Mouse (Mus musculus): ENCODE measurements around the gene Atp6v0a4. TPM values are rescaled to one million over a fixed set of nuclear protein-coding genes. Genes with fewer than 3 reads are reported as not detected.

Gene Atp6v0a4
- polyA plus RNA-seq, 1 experiment = 0.01 TPM

- TF ChIP-seq MYOG (IDR thresholded peaks at IDR 0.05; ENCODE audit: control insufficient read depth in 1 of 3, insufficient read depth in 1 of 3, insufficient read length in 2 of 3, low read depth in 2 of 3) = no peak
- no peak for TF ChIP-seq SRF (IDR thresholded peaks at IDR 0.05; ENCODE audit: control insufficient read depth, insufficient read length, low read depth)
- TF ChIP-seq MYOD1 (IDR thresholded peaks at IDR 0.05; ENCODE audit: control insufficient read depth in 1 of 3, insufficient read length in 2 of 3, low read depth in 2 of 3) = no peak
- TF ChIP-seq POLR2AphosphoS2 (IDR thresholded peaks at IDR 0.05; ENCODE audit: insufficient read length, low read depth) = no peak
- no peak for TF ChIP-seq REST (IDR thresholded peaks at IDR 0.05; ENCODE audit: insufficient read depth, insufficient read length)
- TF ChIP-seq USF1 (IDR thresholded peaks at IDR 0.05; ENCODE audit: low read depth) = no peak
- no peak for TF ChIP-seq POLR2A (IDR thresholded peaks at IDR 0.05; ENCODE audit: insufficient read length, low read depth)
- no peak for TF ChIP-seq TCF12 (IDR thresholded peaks at IDR 0.05; ENCODE audit: insufficient read depth, poor library complexity, severe bottlenecking)
- no peak for TF ChIP-seq TCF3 (IDR thresholded peaks at IDR 0.05; ENCODE audit: insufficient read length, low read depth)
- Histone ChIP-seq H3K36me3 (ENCODE audit: control insufficient read depth, insufficient read depth) (no peaks in the 10 kb centered on the region), H3ac (ENCODE audit: control insufficient read depth, insufficient read length) (no peak overlapping the region), H3K79me2 (ENCODE audit: control insufficient read depth, insufficient read depth) (no peaks in the 10 kb centered on the region), H3K4me2 (ENCODE audit: low read depth) (no peak overlapping the region), H3K27me3 (ENCODE audit: control insufficient read depth, insufficient read depth, insufficient read length) (no peaks in the 10 kb centered on the region), H3K4me3 (no peak overlapping the region)
These were observed 35.7 kb upstream of the Atp6v0a4 start for GRCm38 (mm10) chr6:38160102-38160501.

- Histone ChIP-seq H3K4me2 (ENCODE audit: low read depth) (no peak overlapping the region), H3K27me3 (ENCODE audit: control insufficient read depth, insufficient read depth, insufficient read length) (no peaks in the 10 kb centered on the region), H3ac (ENCODE audit: control insufficient read depth, insufficient read length) (no peak overlapping the region), H3K79me2 (ENCODE audit: control insufficient read depth, insufficient read depth) (no peaks in the 10 kb centered on the region), H3K36me3 (ENCODE audit: control insufficient read depth, insufficient read depth) (no peaks in the 10 kb centered on the region), H3K4me3 (no peak overlapping the region)
- no peak for TF ChIP-seq REST (IDR thresholded peaks at IDR 0.05; ENCODE audit: insufficient read depth, insufficient read length)
- no peak for TF ChIP-seq POLR2AphosphoS2 (IDR thresholded peaks at IDR 0.05; ENCODE audit: insufficient read length, low read depth)
- TF ChIP-seq SRF (IDR thresholded peaks at IDR 0.05; ENCODE audit: control insufficient read depth, insufficient read length, low read depth) = no peak
- TF ChIP-seq MYOD1 (IDR thresholded peaks at IDR 0.05; ENCODE audit: control insufficient read depth in 1 of 3, insufficient read length in 2 of 3, low read depth in 2 of 3) = no peak
These were observed 35.2 kb upstream of the Atp6v0a4 start for GRCm38 (mm10) chr6:38159576-38159975.

DNA sequence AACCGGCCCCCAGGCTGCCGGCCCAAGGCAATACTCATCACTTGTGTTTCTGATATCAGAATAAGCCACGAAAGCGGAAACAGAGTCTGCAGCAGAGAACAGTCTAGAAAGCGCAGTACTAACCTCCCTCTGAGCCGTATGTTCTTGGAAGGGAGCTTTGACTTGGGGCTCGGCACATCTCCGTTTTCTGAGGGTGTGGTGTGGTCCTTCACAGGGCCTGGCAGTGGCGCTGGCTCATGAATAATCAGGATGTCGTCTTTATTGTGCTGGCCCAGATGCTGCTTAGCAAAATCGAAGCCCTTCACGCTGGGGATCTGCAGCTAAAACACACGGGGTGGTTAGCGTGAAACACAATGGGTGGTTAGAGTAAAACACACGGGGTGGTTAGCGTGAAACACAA is 33.5 kb upstream of the Atp6v0a4 start:
- Histone ChIP-seq H3K27me3 (ENCODE audit: control insufficient read depth, insufficient read depth, insufficient read length) (no peaks in the 10 kb centered on the region), H3K36me3 (ENCODE audit: control insufficient read depth, insufficient read depth) (no peaks in the 10 kb centered on the region), H3K4me3 (no peak overlapping the region), H3K79me2 (ENCODE audit: control insufficient read depth, insufficient read depth) (no peaks in the 10 kb centered on the region), H3ac (ENCODE audit: control insufficient read depth, insufficient read length) (no peak overlapping the region), H3K4me2 (ENCODE audit: low read depth) (no peak overlapping the region)
- TF ChIP-seq MYOD1 (IDR thresholded peaks at IDR 0.05; ENCODE audit: control insufficient read depth in 1 of 3, insufficient read length in 2 of 3, low read depth in 2 of 3) (no peak), MYOG (IDR thresholded peaks at IDR 0.05; ENCODE audit: control insufficient read depth in 1 of 3, insufficient read depth in 1 of 3, insufficient read length in 2 of 3, low read depth in 2 of 3) (no peak), TCF12 (IDR thresholded peaks at IDR 0.05; ENCODE audit: insufficient read depth, poor library complexity, severe bottlenecking) (no peak), POLR2AphosphoS2 (IDR thresholded peaks at IDR 0.05; ENCODE audit: insufficient read length, low read depth) (no peak), REST (IDR thresholded peaks at IDR 0.05; ENCODE audit: insufficient read depth, insufficient read length) (no peak), SRF (IDR thresholded peaks at IDR 0.05; ENCODE audit: control insufficient read depth, insufficient read length, low read depth) (no peak), MAX (IDR thresholded peaks at IDR 0.05; ENCODE audit: low read depth) (no peak), TCF3 (IDR thresholded peaks at IDR 0.05; ENCODE audit: insufficient read length, low read depth) (no peak), POLR2A (IDR thresholded peaks at IDR 0.05; ENCODE audit: insufficient read length, low read depth) (no peak), CEBPB (IDR thresholded peaks at IDR 0.05; ENCODE audit: insufficient read depth, poor library complexity, severe bottlenecking) (no peak), USF1 (IDR thresholded peaks at IDR 0.05; ENCODE audit: low read depth) (no peak), E2F4 (IDR thresholded peaks at IDR 0.05; ENCODE audit: insufficient read depth) (no peak)

GRCm38 (mm10) chr6:38156204-38156603 is 31.8 kb upstream of the Atp6v0a4 start:
- Histone ChIP-seq H3K79me2 (ENCODE audit: control insufficient read depth, insufficient read depth) (no peaks in the 10 kb centered on the region), H3ac (ENCODE audit: control insufficient read depth, insufficient read length) (no peak overlapping the region), H3K27me3 (ENCODE audit: control insufficient read depth, insufficient read depth, insufficient read length) (no peaks in the 10 kb centered on the region), H3K4me2 (ENCODE audit: low read depth) (no peak overlapping the region), H3K4me3 (no peak overlapping the region), H3K36me3 (ENCODE audit: control insufficient read depth, insufficient read depth) (no peaks in the 10 kb centered on the region)
- no peak for TF ChIP-seq MYOD1 (IDR thresholded peaks at IDR 0.05; ENCODE audit: control insufficient read depth in 1 of 3, insufficient read length in 2 of 3, low read depth in 2 of 3)
- TF ChIP-seq TCF3 (IDR thresholded peaks at IDR 0.05; ENCODE audit: insufficient read length, low read depth) = no peak

DNA sequence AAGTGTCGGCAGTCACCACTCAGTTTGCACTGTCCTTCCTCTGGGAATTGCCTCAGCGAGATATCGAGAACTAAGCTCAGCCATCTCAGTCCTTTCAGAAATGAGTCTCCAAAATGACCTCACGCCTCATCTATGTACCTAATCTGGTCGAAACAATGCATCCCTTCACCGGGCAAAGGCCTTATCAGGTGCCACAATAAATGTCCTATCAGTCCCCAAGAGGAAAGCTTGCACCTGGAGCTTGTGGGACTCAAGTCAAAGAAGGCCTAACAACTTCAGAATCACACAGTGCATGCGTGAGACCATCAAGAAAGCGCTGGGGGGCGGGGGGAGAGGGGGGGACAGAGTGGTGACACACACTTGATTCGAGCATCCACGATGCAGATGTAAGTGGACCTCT is 27.9 kb upstream of the Atp6v0a4 start:
- Histone ChIP-seq H3K79me2 (ENCODE audit: control insufficient read depth, insufficient read depth) (no peaks in the 10 kb centered on the region), H3ac (ENCODE audit: control insufficient read depth, insufficient read length) (no peak overlapping the region), H3K4me2 (ENCODE audit: low read depth) (no peak overlapping the region), H3K36me3 (ENCODE audit: control insufficient read depth, insufficient read depth) (no peaks in the 10 kb centered on the region), H3K4me3 (no peak overlapping the region), H3K27me3 (ENCODE audit: control insufficient read depth, insufficient read depth, insufficient read length) (no peaks in the 10 kb centered on the region)
- TF ChIP-seq MYOD1 (IDR thresholded peaks at IDR 0.05; ENCODE audit: control insufficient read depth in 1 of 3, insufficient read length in 2 of 3, low read depth in 2 of 3) = no peak
- no peak for TF ChIP-seq SRF (IDR thresholded peaks at IDR 0.05; ENCODE audit: control insufficient read depth, insufficient read length, low read depth)
- TF ChIP-seq TCF12 (IDR thresholded peaks at IDR 0.05; ENCODE audit: insufficient read depth, poor library complexity, severe bottlenecking) = no peak
- no peak for TF ChIP-seq REST (IDR thresholded peaks at IDR 0.05; ENCODE audit: insufficient read depth, insufficient read length)
- TF ChIP-seq POLR2AphosphoS2 (IDR thresholded peaks at IDR 0.05; ENCODE audit: insufficient read length, low read depth) = no peak
- no peak for TF ChIP-seq MAX (IDR thresholded peaks at IDR 0.05; ENCODE audit: low read depth)
- TF ChIP-seq TCF3 (IDR thresholded peaks at IDR 0.05; ENCODE audit: insufficient read length, low read depth) = no peak
